Mouse (Mus musculus): ENCODE data around the gene Ttyh2. TPM values are rescaled to one million over a fixed set of nuclear protein-coding genes. Genes with fewer than 3 reads are reported as not detected.
A peak's percentile ranks its signal among the peaks of the same experiment; 100 is the strongest.

The Ttyh2 gene
- polyA plus RNA-seq (2015; fragmentation: Nextera tagmentation; extraction: Ambion mirVana) = 15.5 and 17.9 TPM in 2 replicates

- Histone ChIP-seq H3K9ac (peak within 1 kb of the TSS; percentile 55; the same call in 1 of the 2 replicates), H3K4me3 (replicated peaks) (peak within 1 kb of the TSS; percentile 59), H3K36me3 (peaks cover 36% of the 10 kb centered on the region), H3K9me3 (no peaks in the 10 kb centered on the region), H3K4me2 (peak within 1 kb of the TSS; percentile 86), H3K4me1 (peaks cover 30% of the 10 kb centered on the region), H3K27ac (peak within 1 kb of the TSS; percentile 6; the same call in 1 of the 2 replicates), H3K27me3 (replicated peaks) (no peaks in the 10 kb centered on the region)
- WGBS = under 1% methylated on average over 40 of the region's 40 CpGs
- ATAC-seq (ENCODE audit: insufficient read depth, low FRiP score, low read depth) = peak; percentile 90
Measured at GRCm38 (mm10) chr11:114675341-114675825, at the start of gene Ttyh2. Ttyh2 (plus strand) TSS chr11:114675431.

DNA sequence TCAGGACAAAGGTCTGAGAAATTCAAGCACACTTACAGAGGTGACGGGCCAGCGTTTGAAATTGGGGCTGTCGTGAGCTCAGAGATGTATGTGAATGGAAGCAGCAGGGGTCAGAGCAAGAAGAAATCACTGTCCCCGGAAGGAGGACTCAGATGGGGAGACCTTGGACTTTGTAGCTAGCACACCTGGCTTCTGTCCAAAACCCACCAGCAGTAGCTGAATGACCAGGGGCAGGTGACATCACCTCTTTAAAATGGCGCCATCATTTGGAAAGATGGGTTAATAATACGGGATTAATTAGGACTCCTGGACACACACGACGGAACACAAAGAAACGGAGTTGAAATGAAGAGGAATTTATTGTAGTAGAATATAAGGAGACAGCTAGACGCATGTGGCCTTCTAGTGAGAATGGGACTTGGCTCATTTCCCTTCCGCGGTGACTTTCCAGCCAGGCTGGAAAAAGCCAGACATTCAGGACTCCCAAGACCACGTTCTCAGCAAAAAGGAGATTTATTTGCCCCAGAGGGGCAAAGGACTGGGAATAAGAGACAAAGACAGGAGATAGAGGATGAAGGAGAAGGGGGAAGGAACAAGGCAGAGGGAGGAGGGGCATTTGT lies 49.0 kb upstream of the Ttyh2 start:
- H3K9ac ChIP-seq = no peak overlapping the region
- WGBS = 78% methylated on average over 13 of the region's 13 CpGs
- no peak for ATAC-seq (ENCODE audit: insufficient read depth, low FRiP score, low read depth)

DNA sequence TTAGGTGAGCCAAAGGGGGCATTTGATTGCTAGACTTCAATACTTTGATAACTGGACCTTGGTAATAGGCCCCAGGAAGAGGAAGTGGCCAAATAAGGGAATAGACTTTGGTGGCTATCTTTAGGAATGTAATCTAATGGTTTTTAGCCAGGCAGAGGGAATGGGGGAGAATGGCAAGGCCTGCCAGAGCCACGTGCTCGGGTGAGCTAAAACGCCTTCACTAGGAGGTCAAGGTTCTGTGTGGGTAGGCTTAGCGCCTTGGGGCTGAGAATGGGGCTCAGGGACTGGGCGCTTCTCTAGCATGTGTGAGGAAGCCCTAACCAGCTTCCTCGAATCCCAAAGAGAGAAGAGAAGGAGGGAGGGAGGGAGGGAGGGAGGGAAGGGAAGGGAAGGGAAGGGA lies 48.2 kb upstream of the Ttyh2 start:
- no peaks in the 10 kb centered on the region for H3K4me1 ChIP-seq
- H3K36me3 ChIP-seq = no peaks in the 10 kb centered on the region
- H3K27ac ChIP-seq = no peak overlapping the region
- no peak overlapping the region for H3K9ac ChIP-seq
- no peak overlapping the region for H3K4me2 ChIP-seq
- no peaks in the 10 kb centered on the region for H3K27me3 ChIP-seq (replicated peaks)
- 70% methylated on average over 6 of the region's 6 CpGs for WGBS
- ATAC-seq (ENCODE audit: insufficient read depth, low FRiP score, low read depth) = no peak
- H3K4me3 ChIP-seq (replicated peaks) = no peak overlapping the region
- H3K9me3 ChIP-seq = no peaks in the 10 kb centered on the region

More for the DNA sequence above, 49.0 kb upstream of the Ttyh2 start:
- H3K4me1 ChIP-seq = no peaks in the 10 kb centered on the region
- no peak overlapping the region for H3K27ac ChIP-seq
- no peak overlapping the region for H3K4me3 ChIP-seq (replicated peaks)
- H3K27me3 ChIP-seq (replicated peaks) = no peaks in the 10 kb centered on the region
- no peak overlapping the region for H3K4me2 ChIP-seq
- H3K36me3 ChIP-seq = no peaks in the 10 kb centered on the region
- H3K9me3 ChIP-seq = no peaks in the 10 kb centered on the region

- Histone ChIP-seq H3K9ac (no peak overlapping the region), H3K4me2 (no peak overlapping the region), H3K4me1 (no peaks in the 10 kb centered on the region), H3K27ac (no peak overlapping the region), H3K36me3 (no peaks in the 10 kb centered on the region), H3K27me3 (replicated peaks) (no peaks in the 10 kb centered on the region), H3K4me3 (replicated peaks) (no peak overlapping the region), H3K9me3 (no peaks in the 10 kb centered on the region)
- WGBS = 70% methylated on average over 12 of the region's 12 CpGs
- ATAC-seq (ENCODE audit: insufficient read depth, low FRiP score, low read depth) = no peak
Measured at GRCm38 (mm10) chr11:114628032-114628431, 47.2 kb upstream of the Ttyh2 start.

GRCm38 (mm10) chr11:114630044-114630443 lies 45.2 kb upstream of the Ttyh2 start:
- no peak overlapping the region for H3K9ac ChIP-seq

GRCm38 (mm10) chr11:114632266-114632665 lies 43.0 kb upstream of the Ttyh2 start:
- 69% methylated on average over 8 of the region's 8 CpGs for WGBS
- no peak for ATAC-seq (ENCODE audit: insufficient read depth, low FRiP score, low read depth)
- peaks cover 2% of the 10 kb centered on the region; the same call in 1 of the 2 replicates for H3K27me3 ChIP-seq (replicated peaks)
- no peak overlapping the region for H3K4me2 ChIP-seq
- H3K27ac ChIP-seq = no peak overlapping the region
- H3K9ac ChIP-seq = no peak overlapping the region
- H3K4me3 ChIP-seq (replicated peaks) = no peak overlapping the region
- no peaks in the 10 kb centered on the region for H3K4me1 ChIP-seq
- H3K9me3 ChIP-seq = no peaks in the 10 kb centered on the region
- no peaks in the 10 kb centered on the region for H3K36me3 ChIP-seq

More at GRCm38 (mm10) chr11:114630044-114630443, 45.2 kb upstream of the Ttyh2 start:
- Histone ChIP-seq H3K27me3 (replicated peaks) (no peaks in the 10 kb centered on the region), H3K4me2 (no peak overlapping the region), H3K36me3 (no peaks in the 10 kb centered on the region), H3K4me3 (replicated peaks) (no peak overlapping the region), H3K4me1 (no peaks in the 10 kb centered on the region), H3K27ac (no peak overlapping the region), H3K9me3 (no peaks in the 10 kb centered on the region)
- 84% methylated on average over 5 of the region's 5 CpGs for WGBS
- no peak for ATAC-seq (ENCODE audit: insufficient read depth, low FRiP score, low read depth)

DNA sequence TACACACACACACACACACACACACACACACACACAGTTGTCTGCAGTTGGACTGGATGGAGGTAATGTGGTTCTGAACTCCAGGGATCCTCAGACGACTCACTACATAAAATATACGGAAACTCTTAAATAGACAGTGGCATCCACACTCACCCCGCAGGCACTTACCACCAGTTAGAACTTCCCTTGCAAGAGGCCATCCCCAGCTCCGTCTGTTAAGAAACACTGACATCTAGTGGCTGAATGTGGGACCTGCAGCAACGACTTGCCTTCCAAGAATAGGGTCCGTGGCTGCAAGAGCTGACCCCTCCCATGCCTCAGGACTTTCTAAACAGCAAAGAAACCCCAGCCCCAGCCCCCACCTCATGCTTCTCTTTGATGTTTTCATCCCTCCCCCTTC lies 38.9 kb upstream of the Ttyh2 start:
- no peak overlapping the region for H3K9ac ChIP-seq
- no peaks in the 10 kb centered on the region for H3K36me3 ChIP-seq
- H3K27ac ChIP-seq = no peak overlapping the region
- ATAC-seq (ENCODE audit: insufficient read depth, low FRiP score, low read depth) = no peak; the same call in 1 of the 2 replicates
- peak overlapping the region; percentile 32; the same call in 1 of the 2 replicates for H3K4me2 ChIP-seq
- no peak overlapping the region for H3K4me3 ChIP-seq (replicated peaks)
- H3K9me3 ChIP-seq = no peaks in the 10 kb centered on the region
- under 1% methylated on average over 6 of the region's 6 CpGs for WGBS
- peaks cover 22% of the 10 kb centered on the region for H3K27me3 ChIP-seq (replicated peaks)
- H3K4me1 ChIP-seq = peaks cover 6% of the 10 kb centered on the region; the same call in 1 of the 2 replicates

- H3K4me2 ChIP-seq = peak overlapping the region; percentile 32; the same call in 1 of the 2 replicates
- H3K4me3 ChIP-seq (replicated peaks) = no peak overlapping the region
- no peaks in the 10 kb centered on the region for H3K36me3 ChIP-seq
- H3K4me1 ChIP-seq = peaks cover 6% of the 10 kb centered on the region; the same call in 1 of the 2 replicates
- WGBS = 55% methylated on average over 34 of the region's 35 CpGs
- H3K9ac ChIP-seq = no peak overlapping the region
- peaks cover 22% of the 10 kb centered on the region for H3K27me3 ChIP-seq (replicated peaks)
- no peak for ATAC-seq (ENCODE audit: insufficient read depth, low FRiP score, low read depth)
- H3K9me3 ChIP-seq = no peaks in the 10 kb centered on the region
- H3K27ac ChIP-seq = no peak overlapping the region
Measured at GRCm38 (mm10) chr11:114636727-114637505, 38.3 kb upstream of the Ttyh2 start.

GRCm38 (mm10) chr11:114638647-114639290 lies 36.5 kb upstream of the Ttyh2 start:
- H3K27ac ChIP-seq = no peak overlapping the region
- WGBS = 68% methylated on average over 10 of the region's 10 CpGs
- no peak overlapping the region for H3K4me2 ChIP-seq
- H3K27me3 ChIP-seq (replicated peaks) = peaks cover 22% of the 10 kb centered on the region
- H3K4me3 ChIP-seq (replicated peaks) = no peak overlapping the region
- H3K9me3 ChIP-seq = no peaks in the 10 kb centered on the region
- no peak overlapping the region for H3K9ac ChIP-seq
- ATAC-seq (ENCODE audit: insufficient read depth, low FRiP score, low read depth) = no peak
- no peaks in the 10 kb centered on the region for H3K36me3 ChIP-seq
- H3K4me1 ChIP-seq = peaks cover 6% of the 10 kb centered on the region; the same call in 1 of the 2 replicates

DNA sequence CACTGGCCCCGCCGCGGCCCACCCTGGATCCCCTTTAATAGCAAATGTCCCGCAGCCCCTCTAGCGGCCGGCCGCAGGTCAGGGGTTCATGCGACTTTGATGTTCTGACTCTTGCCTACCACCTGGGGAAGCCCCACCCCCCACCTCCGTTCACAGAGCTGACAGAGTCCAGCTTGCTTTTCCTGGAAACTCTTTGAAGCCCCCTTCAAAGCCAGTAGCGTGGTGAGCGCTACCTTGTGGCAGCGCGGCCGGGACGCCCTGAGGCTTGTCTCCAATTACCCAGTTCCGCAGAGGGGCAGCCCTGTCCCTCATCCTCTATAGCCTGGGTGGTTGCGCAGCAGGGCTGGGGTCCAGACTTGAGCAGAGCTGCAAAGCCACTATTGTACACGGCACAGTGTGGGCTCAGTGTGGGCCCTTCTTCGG lies 35.5 kb upstream of the Ttyh2 start:
- Histone ChIP-seq H3K4me3 (replicated peaks) (no peak overlapping the region), H3K27ac (no peak overlapping the region), H3K9ac (no peak overlapping the region), H3K4me1 (peaks cover 6% of the 10 kb centered on the region; the same call in 1 of the 2 replicates), H3K9me3 (no peaks in the 10 kb centered on the region), H3K4me2 (no peak overlapping the region), H3K27me3 (replicated peaks) (peaks cover 22% of the 10 kb centered on the region), H3K36me3 (no peaks in the 10 kb centered on the region)
- 11% methylated on average over 19 of the region's 19 CpGs for WGBS
- no peak for ATAC-seq (ENCODE audit: insufficient read depth, low FRiP score, low read depth)

GRCm38 (mm10) chr11:114640658-114641057 lies 34.6 kb upstream of the Ttyh2 start:
- peaks cover 6% of the 10 kb centered on the region; the same call in 1 of the 2 replicates for H3K4me1 ChIP-seq
- peaks cover 22% of the 10 kb centered on the region for H3K27me3 ChIP-seq (replicated peaks)
- H3K4me3 ChIP-seq (replicated peaks) = no peak overlapping the region
- WGBS = 41% methylated on average over 6 of the region's 6 CpGs
- H3K36me3 ChIP-seq = no peaks in the 10 kb centered on the region
- H3K4me2 ChIP-seq = no peak overlapping the region
- H3K9me3 ChIP-seq = no peaks in the 10 kb centered on the region
- H3K9ac ChIP-seq = no peak overlapping the region
- H3K27ac ChIP-seq = no peak overlapping the region
- ATAC-seq (ENCODE audit: insufficient read depth, low FRiP score, low read depth) = no peak
